Mouse (Mus musculus) gastrocnemius, adult 2 months (tissue): ENCODE results near the gene Fastk. TPM values are rescaled to one million over a fixed set of nuclear protein-coding genes. Genes with fewer than 3 reads are reported as not detected.

ENCODE experiments used
- DNase-seq: peaks from one replicate; pipeline ENCODE4 v3.0.0; 2022
- H3K27ac ChIP-seq: fragments of 200-600 bp; 2 replicates; pipeline ENCODE4 v1.8.1; 2022; ENCODE audit warnings: mild to moderate bottlenecking
- H3K4me3 ChIP-seq: fragments of 200-600 bp; 2 replicates; pipeline ENCODE4 v1.8.1; 2022; ENCODE audit warnings: mild to moderate bottlenecking, moderate library complexity
- CTCF ChIP-seq: fragments of 200-600 bp; IDR thresholded peaks from 2 replicates; pipeline ENCODE4 v1.8.1; 2022; ENCODE audit warnings: antibody characterized with exemption, mild to moderate bottlenecking, moderate library complexity
- intact Hi-C: fragments of 180-260 bp; cut with DNase I; formaldehyde crosslinking; loops from one replicate; pipeline ENCODE4 v1.15.1; 2025
- total RNA-seq, 2 experiments: library from RNA; stranded (reverse); gene quantifications; 2 replicates each; pipeline ENCODE4 v1.2.3; 2021

Gene Fastk
- total RNA-seq, 2 experiments from 2014 or later = 163 to 214 TPM

- TF ChIP-seq CTCF = no peak
- DNase-seq = no peak
- intact Hi-C loops = loop anchor here (2.0 kb wide), 1 partner anchor 18 kb away; the partner anchor contains the start of gene Fastk
- Histone ChIP-seq H3K4me3 (peak overlapping the region; percentile 78), H3K27ac (peak overlapping the region; percentile 97; the same call in 1 of the 2 replicates)
These were observed 18.4 kb downstream of the Fastk start for GRCm38 (mm10) chr5:24426556-24427284.

DNA sequence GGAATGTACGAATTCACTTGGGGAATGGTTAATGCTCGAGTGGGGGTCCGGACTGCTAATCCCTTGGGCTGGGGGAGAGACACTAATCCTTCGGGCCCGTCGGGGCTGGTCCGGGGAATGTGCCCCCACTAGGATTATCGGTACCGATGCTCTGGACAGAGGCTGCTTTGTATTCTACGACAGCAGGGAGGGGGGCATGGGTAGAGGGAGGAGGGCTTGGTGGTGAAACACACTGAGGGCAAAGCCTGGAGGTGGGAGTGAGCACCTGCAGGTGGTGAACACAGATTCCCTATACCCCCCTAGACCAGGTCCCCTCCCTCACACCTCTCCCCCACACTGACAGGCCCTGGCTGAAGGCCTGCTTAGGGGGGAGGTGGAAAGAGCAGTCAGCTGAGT, 19.1 kb downstream of the Fastk start:
- DNase-seq = no peak
- TF ChIP-seq CTCF = no peak
- H3K27ac ChIP-seq = peak overlapping the region; percentile 97
- intact Hi-C loops = loop anchor here (2.0 kb wide), 1 partner anchor 19 kb away; the partner anchor contains the start of gene Fastk
- peak overlapping the region; percentile 78 for H3K4me3 ChIP-seq

- peak; percentile 31; the same call in 1 of the 2 replicates for TF ChIP-seq CTCF
- intact Hi-C loops = loop anchor here (2.0 kb wide), 1 partner anchor 19 kb away; the partner anchor contains the start of gene Fastk
- no peak for DNase-seq
These were observed 19.6 kb downstream of the Fastk start for GRCm38 (mm10) chr5:24425421-24426036.

GRCm38 (mm10) chr5:24424861-24425411, 20.2 kb downstream of the Fastk start:
- Histone ChIP-seq H3K27ac (peak overlapping the region; percentile 97), H3K4me3 (peak overlapping the region; percentile 78)
- intact Hi-C loops = no loop called here
- peak; percentile 94 for DNase-seq
- TF ChIP-seq CTCF = no peak

More at GRCm38 (mm10) chr5:24425421-24426036, 19.6 kb downstream of the Fastk start:
- Histone ChIP-seq H3K4me3 (peak overlapping the region; percentile 78), H3K27ac (peak overlapping the region; percentile 97)

DNA sequence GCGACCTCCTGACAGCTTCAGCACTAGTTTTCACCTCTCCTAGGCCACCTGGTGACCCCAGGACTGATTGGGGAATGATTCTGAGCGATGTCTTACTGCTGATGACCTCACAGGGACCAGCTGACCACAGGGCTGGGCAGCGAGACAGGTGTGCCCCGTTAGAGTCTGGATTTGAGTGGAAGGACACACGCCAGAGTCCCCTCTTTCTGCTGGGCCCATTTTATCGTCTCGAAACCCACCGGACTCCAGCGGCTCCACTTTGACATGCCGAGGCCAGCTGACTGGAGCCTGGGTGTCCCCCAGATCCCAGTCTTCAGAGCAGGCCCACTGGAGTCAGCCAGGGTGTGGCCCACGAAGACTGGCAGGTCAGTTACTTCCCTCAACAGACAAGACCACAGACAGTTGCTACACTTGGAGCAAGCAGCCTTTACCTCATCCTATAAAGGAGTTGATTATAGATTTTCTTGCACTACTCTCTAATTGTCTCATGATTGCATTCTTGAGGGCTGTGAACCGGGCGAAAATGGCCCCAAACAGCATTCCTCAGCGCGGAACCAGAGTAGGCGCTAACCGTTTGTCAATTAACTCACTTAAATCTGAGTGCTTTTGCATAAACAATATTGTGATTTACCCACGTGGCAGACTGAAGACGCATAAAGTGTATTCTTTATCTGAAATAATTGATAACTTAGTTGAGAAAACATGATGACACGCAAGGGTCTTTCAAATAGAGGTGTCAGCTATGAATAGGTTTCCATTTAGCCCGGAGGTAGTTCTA, 20.9 kb downstream of the Fastk start:
- no peak for DNase-seq
- no peak for TF ChIP-seq CTCF
- intact Hi-C loops = no loop called here

DNA sequence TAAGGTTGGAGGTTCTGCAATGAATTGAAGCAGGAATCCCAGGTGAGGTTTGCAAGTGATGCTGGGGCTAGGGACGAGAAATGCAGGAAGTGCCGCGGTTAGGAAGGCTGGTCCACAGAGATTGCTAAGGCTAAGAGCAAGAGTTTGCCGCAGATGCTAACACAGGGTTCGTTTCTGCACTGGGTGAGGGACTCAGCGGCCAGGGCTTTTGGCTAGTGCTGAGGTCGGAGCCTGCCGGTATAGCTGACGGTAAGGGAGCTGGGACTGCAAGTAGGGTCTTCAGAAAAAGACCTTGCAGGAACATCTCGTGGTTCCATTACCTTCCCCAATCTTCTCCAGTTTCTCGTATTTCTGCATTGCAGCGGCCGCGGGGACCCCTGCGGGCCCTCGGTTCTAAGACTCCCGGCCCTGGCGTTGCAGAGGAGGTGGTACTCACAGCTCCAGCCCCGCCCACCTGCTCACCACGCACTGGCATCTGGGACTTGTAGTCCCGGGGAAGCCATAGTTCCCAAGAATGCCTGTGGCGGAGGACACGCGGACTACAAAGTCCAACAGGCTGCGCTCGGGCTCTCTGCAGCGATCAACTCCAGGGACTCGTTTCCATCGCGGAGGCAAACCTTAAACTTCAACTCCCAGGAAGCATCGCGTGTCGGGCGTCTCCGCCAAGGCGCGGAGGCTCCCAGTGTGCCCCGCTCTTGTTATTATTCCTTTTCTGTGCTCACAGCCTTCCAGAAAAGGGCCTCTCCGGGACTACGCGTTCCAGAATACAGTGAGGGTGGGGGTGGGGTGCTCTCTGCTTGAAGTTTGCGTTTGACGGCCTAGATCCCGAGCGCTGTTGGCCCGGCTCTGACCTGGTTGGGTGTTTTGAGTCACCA, 21.7 kb downstream of the Fastk start, which contains the start of the genes Cdk5 and Slc4a2:
Cdk5 (minus strand) TSS at position 402 of the 875 bp plus-strand sequence.
Slc4a2 (plus strand) TSS at position 709 of the 875 bp plus-strand sequence.
- DNase-seq = peak; percentile 99
- intact Hi-C loops = no loop called here
- Histone ChIP-seq H3K4me3 (peak within 1 kb of the TSS; percentile 78), H3K27ac (peak within 1 kb of the TSS; percentile 97)
- TF ChIP-seq CTCF = no peak

More for the DNA sequence above, 20.9 kb downstream of the Fastk start:
- peak overlapping the region; percentile 97 for H3K27ac ChIP-seq
- peak overlapping the region; percentile 78 for H3K4me3 ChIP-seq

DNA sequence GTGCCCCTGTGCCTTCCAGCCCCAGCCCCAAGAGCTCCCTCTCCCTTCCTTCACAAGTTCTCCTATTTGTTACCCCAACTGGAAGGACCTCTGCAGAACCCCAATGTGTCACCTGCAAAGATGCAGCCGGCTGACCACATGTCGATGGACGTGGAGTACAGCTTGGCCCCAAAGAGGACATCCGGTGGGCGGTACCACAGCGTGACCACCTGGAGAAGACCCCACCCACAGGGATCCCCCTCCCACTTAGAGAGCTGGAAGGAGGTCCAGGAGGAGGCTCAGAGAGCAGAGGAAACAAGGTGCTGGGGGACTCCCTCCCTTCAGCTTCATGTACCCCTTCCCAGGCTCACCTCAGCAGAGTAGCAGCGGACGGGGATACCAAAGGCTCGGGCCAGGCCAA, 24.7 kb downstream of the Fastk start:
- no peak overlapping the region for H3K4me3 ChIP-seq
- intact Hi-C loops = no loop called here
- H3K27ac ChIP-seq = no peak overlapping the region
- no peak for TF ChIP-seq CTCF
- no peak for DNase-seq

GRCm38 (mm10) chr5:24417587-24417986, 27.5 kb downstream of the Fastk start:
- Histone ChIP-seq H3K27ac (no peak overlapping the region), H3K4me3 (no peak overlapping the region)
- intact Hi-C loops = loop anchor here (5.0 kb wide), 1 partner anchor 35 kb away; the partner anchor contains the start of gene Agap3
- DNase-seq = no peak
- no peak for TF ChIP-seq CTCF

DNA sequence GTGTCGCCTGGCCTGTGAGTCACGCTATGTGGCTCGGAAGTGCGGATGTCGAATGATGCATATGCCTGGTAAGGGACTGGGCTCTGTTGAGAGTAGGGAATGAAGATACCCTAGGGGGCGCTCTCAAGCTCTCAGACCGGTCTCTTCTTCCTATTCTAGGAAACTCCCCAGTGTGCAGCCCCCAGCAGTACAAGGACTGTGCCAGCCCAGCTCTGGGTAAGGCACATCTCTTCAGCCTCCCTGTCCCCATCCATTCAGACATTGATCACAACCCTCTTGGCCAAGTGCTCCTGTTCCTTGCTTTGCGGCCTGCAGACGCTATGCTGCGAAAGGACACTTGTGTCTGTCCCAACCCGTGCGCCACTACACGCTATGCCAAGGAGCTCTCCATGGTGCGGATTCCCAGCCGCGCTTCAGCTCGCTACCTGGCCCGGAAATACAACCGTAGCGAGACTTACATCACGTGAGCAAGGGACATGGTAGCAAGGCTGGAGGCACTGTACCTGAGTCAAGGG, 28.8 kb downstream of the Fastk start:
- Histone ChIP-seq H3K4me3 (peak overlapping the region; percentile 49), H3K27ac (no peak overlapping the region)
- intact Hi-C loops = loop anchor here (1.0 to 5.0 kb wide), 2 partner anchors 36 to 54 kb away; partner anchors contain the start of gene Agap3
- peak; percentile 67 for DNase-seq
- peak; percentile 84 for TF ChIP-seq CTCF

DNA sequence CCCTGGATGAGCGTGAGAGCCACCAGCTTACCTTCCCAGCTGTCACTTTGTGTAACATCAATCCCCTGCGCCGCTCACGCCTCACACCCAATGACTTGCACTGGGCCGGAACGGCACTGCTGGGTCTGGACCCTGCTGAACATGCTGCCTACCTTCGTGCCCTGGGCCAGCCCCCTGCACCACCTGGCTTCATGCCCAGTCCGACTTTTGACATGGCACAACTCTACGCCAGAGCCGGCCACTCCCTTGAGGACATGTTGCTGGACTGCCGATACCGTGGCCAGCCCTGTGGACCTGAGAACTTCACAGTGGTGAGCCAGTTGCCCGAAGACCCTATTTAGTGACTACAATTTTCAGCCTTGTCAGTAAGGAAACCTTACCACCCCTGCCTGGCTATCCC, 31.1 kb downstream of the Fastk start:
- H3K4me3 ChIP-seq = no peak overlapping the region
- DNase-seq = no peak
- intact Hi-C loops = no loop called here
- H3K27ac ChIP-seq = no peak overlapping the region
- no peak for TF ChIP-seq CTCF
